Mouse (Mus musculus) intestine, postnatal 0 days (tissue): Measurements from ENCODE around the gene Slc32a1. TPM values are rescaled to one million over a fixed set of nuclear protein-coding genes. Genes with fewer than 3 reads are reported as not detected.

Experiments
- ATAC-seq: fragments of 200-750 bp; cut with Nextera tagmentation; 2 replicates; pipeline ENCODE4 v1.8.0; 2017; ENCODE audit warnings: mild to moderate bottlenecking, moderate TSS enrichment, moderate library complexity
- H3K27ac ChIP-seq: fragments of 300-500 bp; sonication (generic); 2 replicates; pipeline ENCODE4 v1.5.1; 2014; ENCODE audit warnings: mild to moderate bottlenecking, low read depth, low read length, moderate library complexity
- H3K27me3 ChIP-seq: fragments of 300-500 bp; sonication (generic); replicated peaks from 2 replicates; pipeline ENCODE4 v1.6.1; 2014; ENCODE audit warnings: low read length, mixed read lengths; ENCODE audit not compliant: control insufficient read depth, insufficient read depth
- H3K36me3 ChIP-seq: fragments of 300-500 bp; sonication (generic); 2 replicates; pipeline ENCODE4 v1.6.1; 2014; ENCODE audit warnings: mild to moderate bottlenecking, moderate library complexity; ENCODE audit not compliant: control insufficient read depth, insufficient read depth
- H3K4me1 ChIP-seq: fragments of 300-500 bp; sonication (generic); replicated peaks from 2 replicates; pipeline ENCODE4 v1.6.1; 2014; ENCODE audit warnings: antibody characterized with exemption, low read length, mixed read lengths; ENCODE audit not compliant: control insufficient read depth, insufficient read depth
- H3K4me2 ChIP-seq: fragments of 300-500 bp; sonication (generic); replicated peaks from 2 replicates; pipeline ENCODE4 v1.6.1; 2014; ENCODE audit warnings: low read depth, mild to moderate bottlenecking, moderate library complexity
- H3K4me3 ChIP-seq: fragments of 300-500 bp; sonication (generic); 2 replicates; pipeline ENCODE4 v1.5.1; 2014; ENCODE audit warnings: low read depth, low read length
- H3K9ac ChIP-seq: fragments of 300-500 bp; sonication (generic); 2 replicates; pipeline ENCODE4 v1.6.1; 2014; ENCODE audit warnings: mild to moderate bottlenecking, low read depth, low read length
- H3K9me3 ChIP-seq: fragments of 300-500 bp; sonication (generic); 2 replicates; pipeline ENCODE4 v1.6.1; 2016; ENCODE audit warnings: mixed run types; ENCODE audit not compliant: control insufficient read depth
- CTCF ChIP-seq: sonication (generic); IDR thresholded peaks from 2 replicates; pipeline ENCODE4 v1.5.1; 2016; ENCODE audit warnings: low read depth, mild to moderate bottlenecking, control low read depth, antibody characterized with exemption, moderate library complexity
- WGBS: fragments of 180-500 bp; shearing (Covaris S2); extraction: QIAGEN DNeasy Blood & Tissue Kit; methylation state at CpG from one replicate; pipeline ENCODE4 v1.1.7; 2014; 5-methylcytosine and 5-hydroxymethylcytosine counted together
- polyA plus RNA-seq: library from polyadenylated mRNA; unstranded; fragments of >200 nt; fragmentation: Nextera tagmentation; extraction: Ambion mirVana; gene quantifications from 2 replicates; pipeline ENCODE4 v1.2.1, GENCODE M21; 2015

The Slc32a1 gene
- polyA plus RNA-seq, 1 experiment from 2014 or later, result not detected

DNA sequence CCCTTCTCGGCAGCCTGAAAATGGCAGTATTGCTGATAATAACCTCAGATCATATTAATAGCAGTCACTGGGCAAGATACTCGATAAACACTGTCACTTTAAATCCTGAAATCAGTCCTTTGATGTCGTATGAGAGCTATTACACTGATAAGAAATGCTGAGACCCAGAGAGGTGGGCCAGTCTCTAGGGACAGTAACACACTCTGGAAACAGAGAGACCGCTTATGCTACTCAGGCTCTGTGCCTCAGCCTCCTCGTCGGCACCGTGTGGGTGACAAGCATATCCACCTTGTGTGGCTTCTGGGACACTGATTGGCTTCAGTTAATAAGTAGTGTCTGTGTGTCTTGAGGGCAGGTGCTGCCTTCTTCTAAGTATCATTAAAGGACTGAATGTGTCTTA, 15.0 kb upstream of the Slc32a1 start:
- Histone ChIP-seq H3K27me3 (peaks cover 8% of the 10 kb centered on the region; the same call in 1 of the 2 replicates), H3K36me3 (no peaks in the 10 kb centered on the region), H3K9ac (no peak overlapping the region), H3K27ac (no peak overlapping the region), H3K4me2 (no peak overlapping the region), H3K9me3 (no peaks in the 10 kb centered on the region), H3K4me3 (no peak overlapping the region), H3K4me1 (no peaks in the 10 kb centered on the region)
- ATAC-seq, result no peak
- 26% methylated on average over 7 of the region's 7 CpGs for WGBS
- no peak for TF ChIP-seq CTCF

DNA sequence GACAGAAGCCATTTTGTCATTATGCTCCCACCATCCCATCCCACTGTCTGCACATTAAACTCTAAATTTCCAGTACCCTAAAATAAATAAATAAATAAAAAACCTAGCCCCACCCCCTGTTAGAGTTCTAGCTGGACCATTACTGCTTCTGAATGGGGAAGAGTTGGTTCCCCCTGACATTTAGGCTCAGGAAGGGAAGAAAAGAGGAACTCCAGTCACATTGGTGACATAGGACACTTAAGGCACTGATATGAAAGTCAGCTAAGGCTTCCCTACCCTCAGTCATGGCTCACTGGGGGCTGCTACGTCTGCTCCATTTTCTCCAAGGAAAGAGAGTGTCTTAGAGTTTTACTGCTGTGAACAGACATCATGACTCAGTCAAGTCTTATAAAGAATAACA, 13.8 kb upstream of the Slc32a1 start:
- H3K4me2 ChIP-seq, result no peak overlapping the region
- no peaks in the 10 kb centered on the region for H3K9me3 ChIP-seq
- WGBS, result 50% methylated on average over 1 of the region's 1 CpGs
- H3K4me1 ChIP-seq, result no peaks in the 10 kb centered on the region
- no peak overlapping the region for H3K9ac ChIP-seq
- peaks cover 13% of the 10 kb centered on the region; the same call in 1 of the 2 replicates for H3K27me3 ChIP-seq
- no peaks in the 10 kb centered on the region for H3K36me3 ChIP-seq
- no peak overlapping the region for H3K4me3 ChIP-seq
- no peak for TF ChIP-seq CTCF
- no peak for ATAC-seq
- H3K27ac ChIP-seq, result no peak overlapping the region

DNA sequence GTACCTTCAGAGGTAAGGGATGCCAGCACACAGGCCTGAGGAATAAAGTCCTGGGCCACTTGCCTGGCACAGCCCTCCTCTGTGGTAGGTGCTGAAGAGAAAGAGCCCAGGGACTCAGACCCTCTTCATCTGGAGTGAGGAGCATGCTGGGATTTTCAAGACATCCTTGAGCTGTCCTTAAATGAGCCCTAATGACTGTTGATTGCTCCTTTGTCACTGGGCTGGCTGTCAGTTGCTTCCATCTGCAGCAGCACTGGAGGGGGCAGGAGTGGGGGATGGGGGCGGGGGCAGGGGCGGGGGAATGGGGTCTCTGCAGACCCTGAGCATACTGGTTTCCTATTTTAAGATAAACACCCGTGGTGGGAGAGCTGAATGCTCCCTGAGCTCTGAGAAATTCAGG, 10.1 kb upstream of the Slc32a1 start:
- TF ChIP-seq CTCF, result no peak
- 38% methylated on average over 3 of the region's 3 CpGs for WGBS

DNA sequence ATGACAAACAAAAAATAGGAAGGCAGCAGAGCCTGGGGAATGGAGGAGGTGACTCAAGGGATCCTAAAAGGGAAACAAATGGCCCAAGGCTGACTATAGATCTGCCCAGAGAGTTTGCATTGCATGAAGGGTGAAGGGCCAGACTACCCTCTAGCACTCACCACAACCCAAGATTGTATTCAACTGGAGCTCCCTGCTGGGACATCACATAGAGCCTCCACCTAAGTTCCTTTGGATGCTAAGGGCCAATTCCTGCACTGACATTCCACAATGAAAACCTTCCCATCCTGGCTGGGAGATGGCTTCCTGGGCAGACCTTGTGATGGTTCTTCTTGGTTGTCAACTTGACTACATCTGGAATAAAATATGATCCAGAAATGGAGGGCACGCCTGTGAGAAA, 9.2 kb upstream of the Slc32a1 start:
- no peaks in the 10 kb centered on the region for H3K4me1 ChIP-seq
- H3K27me3 ChIP-seq, result 0 out of 2 replicates have a peak, but pooled peaks cover 8% of the 10 kb centered on the region
- H3K9me3 ChIP-seq, result no peaks in the 10 kb centered on the region
- 69% methylated on average over 1 of the region's 1 CpGs for WGBS
- ATAC-seq, result no peak
- TF ChIP-seq CTCF, result no peak
- H3K27ac ChIP-seq, result no peak overlapping the region
- no peak overlapping the region for H3K4me3 ChIP-seq
- no peak overlapping the region for H3K4me2 ChIP-seq
- no peaks in the 10 kb centered on the region for H3K36me3 ChIP-seq
- H3K9ac ChIP-seq, result no peak overlapping the region

More for the DNA sequence above, 10.1 kb upstream of the Slc32a1 start:
- H3K4me1 ChIP-seq, result no peaks in the 10 kb centered on the region
- no peaks in the 10 kb centered on the region for H3K9me3 ChIP-seq
- H3K4me3 ChIP-seq, result no peak overlapping the region
- ATAC-seq, result no peak
- H3K36me3 ChIP-seq, result no peaks in the 10 kb centered on the region
- H3K9ac ChIP-seq, result no peak overlapping the region
- no peak overlapping the region for H3K4me2 ChIP-seq
- peaks cover 7% of the 10 kb centered on the region; the same call in 1 of the 2 replicates for H3K27me3 ChIP-seq
- no peak overlapping the region for H3K27ac ChIP-seq

DNA sequence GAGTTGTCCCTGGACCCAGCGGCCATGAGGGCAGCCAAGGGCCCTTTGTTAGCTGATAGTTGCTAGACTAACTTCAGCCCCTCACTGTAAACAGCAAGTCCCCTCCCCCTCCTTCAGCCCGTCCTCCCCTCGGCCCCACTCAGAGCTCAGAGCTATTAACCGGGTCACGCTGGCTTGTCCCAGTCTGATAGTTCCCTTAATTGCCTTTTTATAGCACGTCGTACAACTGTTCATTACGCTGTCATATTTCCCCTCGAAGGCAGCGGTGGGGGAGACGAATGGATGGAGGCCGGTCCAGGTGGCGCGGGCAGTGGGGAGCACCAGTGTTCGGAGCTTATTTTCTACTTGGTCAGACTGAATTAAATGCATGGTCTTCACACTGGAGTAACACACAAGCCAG, 7.9 kb upstream of the Slc32a1 start:
- Histone ChIP-seq H3K4me1 (no peaks in the 10 kb centered on the region), H3K27me3 (peaks cover 19% of the 10 kb centered on the region), H3K9me3 (no peaks in the 10 kb centered on the region), H3K36me3 (no peaks in the 10 kb centered on the region), H3K4me2 (no peak overlapping the region), H3K27ac (no peak overlapping the region), H3K4me3 (no peak overlapping the region), H3K9ac (no peak overlapping the region)
- no peak for ATAC-seq
- 18% methylated on average over 15 of the region's 15 CpGs for WGBS
- no peak for TF ChIP-seq CTCF

DNA sequence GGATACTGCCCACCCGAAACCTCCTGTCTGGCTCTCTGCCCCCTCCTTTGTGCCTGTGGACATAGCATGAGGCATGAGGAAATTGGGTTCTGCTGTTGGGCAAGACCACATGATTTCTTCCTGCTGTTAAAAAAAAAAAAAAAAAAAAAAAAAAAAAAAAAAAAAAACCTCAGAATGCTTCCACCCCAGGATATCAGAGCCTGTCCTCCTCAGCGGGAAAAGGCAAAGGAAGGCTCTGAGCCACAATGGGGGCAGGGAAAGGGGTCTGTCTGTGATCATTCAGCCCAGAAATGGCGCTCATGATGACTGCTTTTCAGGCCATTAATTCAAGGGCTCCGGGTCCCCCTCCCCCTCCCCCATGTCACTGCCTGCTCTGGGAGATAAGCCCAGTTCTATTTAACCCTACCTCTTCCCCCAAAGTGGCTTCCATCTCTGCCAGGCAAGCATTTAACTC, 4.0 kb upstream of the Slc32a1 start:
- no peak overlapping the region for H3K27ac ChIP-seq

DNA sequence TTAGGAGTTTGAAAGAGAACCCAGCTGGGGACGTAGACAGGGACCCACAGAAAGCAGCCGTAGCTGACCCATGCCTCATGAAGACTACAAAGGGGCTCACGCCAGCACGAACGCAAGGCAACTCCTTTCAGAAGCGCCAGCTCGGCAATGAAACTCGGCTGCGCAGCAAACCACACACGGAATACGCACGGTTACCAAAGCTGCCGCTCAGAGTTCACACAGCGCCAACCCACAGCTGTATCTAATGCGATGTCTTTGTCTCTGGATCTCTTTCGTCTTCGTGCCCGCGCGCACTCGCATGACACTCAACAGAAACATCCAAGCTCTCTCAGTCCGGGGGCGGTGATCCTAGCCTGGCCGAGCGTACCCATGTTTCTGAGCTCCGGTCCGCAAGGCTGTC, 886 bp upstream of the Slc32a1 start:
- Histone ChIP-seq H3K36me3 (no peaks in the 10 kb centered on the region), H3K4me2 (no peak overlapping the region), H3K4me3 (no peak overlapping the region), H3K9ac (no peak overlapping the region), H3K27ac (no peak overlapping the region), H3K9me3 (no peaks in the 10 kb centered on the region), H3K27me3 (peaks cover 81% of the 10 kb centered on the region), H3K4me1 (no peaks in the 10 kb centered on the region)
- TF ChIP-seq CTCF, result no peak
- WGBS, result 2% methylated on average over 27 of the region's 27 CpGs
- no peak for ATAC-seq

More for the DNA sequence above, 4.0 kb upstream of the Slc32a1 start:
- Histone ChIP-seq H3K9me3 (no peaks in the 10 kb centered on the region), H3K4me2 (no peak overlapping the region), H3K4me1 (no peaks in the 10 kb centered on the region), H3K4me3 (no peak overlapping the region), H3K36me3 (no peaks in the 10 kb centered on the region), H3K27me3 (peaks cover 49% of the 10 kb centered on the region), H3K9ac (no peak overlapping the region)
- no peak for ATAC-seq
- 11% methylated on average over 4 of the region's 4 CpGs for whole genome bisulfite sequencing
- TF ChIP-seq CTCF, result no peak
